Mouse (Mus musculus) embryonic facial prominence, embryonic 13.5 days (tissue): ENCODE results near the gene Phf21b. TPM values are rescaled to one million over a fixed set of nuclear protein-coding genes. Genes with fewer than 3 reads are reported as not detected.

Source experiments
- ATAC-seq: fragments of 200-750 bp; cut with Nextera tagmentation; 2 replicates; pipeline ENCODE4 v1.8.0; 2017; ENCODE audit warnings: low read depth; ENCODE audit not compliant: insufficient number of reproducible peaks, insufficient read depth, low FRiP score, low TSS enrichment
- H3K27ac ChIP-seq: fragments of 300-500 bp; sonication (generic); 2 replicates; pipeline ENCODE4 v1.5.1; 2015; ENCODE audit warnings: moderate library complexity, mild to moderate bottlenecking, inconsistent platforms
- H3K27me3 ChIP-seq: fragments of 300-500 bp; sonication (generic); 2 replicates; pipeline ENCODE4 v1.6.1; 2015; ENCODE audit warnings: mild to moderate bottlenecking, inconsistent platforms
- H3K36me3 ChIP-seq: fragments of 300-500 bp; sonication (generic); 2 replicates; pipeline ENCODE4 v1.6.1; 2015; ENCODE audit warnings: mild to moderate bottlenecking, inconsistent platforms
- H3K4me1 ChIP-seq: fragments of 300-500 bp; sonication (generic); 2 replicates; pipeline ENCODE4 v1.6.1; 2015; ENCODE audit warnings: inconsistent platforms
- H3K4me2 ChIP-seq: fragments of 300-500 bp; sonication (generic); 2 replicates; pipeline ENCODE4 v1.6.1; 2015; ENCODE audit warnings: moderate library complexity, mild to moderate bottlenecking, inconsistent platforms
- H3K4me3 ChIP-seq: fragments of 300-500 bp; sonication (generic); 2 replicates; pipeline ENCODE4 v1.5.1; 2015; ENCODE audit warnings: mild to moderate bottlenecking, inconsistent platforms
- H3K9ac ChIP-seq: fragments of 300-500 bp; sonication (generic); 2 replicates; pipeline ENCODE4 v1.6.1; 2015; ENCODE audit warnings: mild to moderate bottlenecking, inconsistent platforms
- H3K9me3 ChIP-seq: fragments of 300-500 bp; sonication (generic); 2 replicates; pipeline ENCODE4 v1.6.1; 2016; ENCODE audit warnings: inconsistent platforms
- WGBS: fragments of 180-500 bp; shearing (Covaris S2); methylation state at CpG from one replicate; pipeline ENCODE4 v1.1.7; 2015; ENCODE audit warnings: mixed read lengths; 5-methylcytosine and 5-hydroxymethylcytosine counted together
- polyA plus RNA-seq: library from polyadenylated mRNA; unstranded; fragments of >200 nt; fragmentation: Nextera tagmentation; extraction: Ambion mirVana; gene quantifications from 2 replicates; pipeline ENCODE4 v1.2.1, GENCODE M21; 2015

Gene Phf21b
- polyA plus RNA-seq, 1 experiment from 2014 or later = 0.93 TPM

DNA sequence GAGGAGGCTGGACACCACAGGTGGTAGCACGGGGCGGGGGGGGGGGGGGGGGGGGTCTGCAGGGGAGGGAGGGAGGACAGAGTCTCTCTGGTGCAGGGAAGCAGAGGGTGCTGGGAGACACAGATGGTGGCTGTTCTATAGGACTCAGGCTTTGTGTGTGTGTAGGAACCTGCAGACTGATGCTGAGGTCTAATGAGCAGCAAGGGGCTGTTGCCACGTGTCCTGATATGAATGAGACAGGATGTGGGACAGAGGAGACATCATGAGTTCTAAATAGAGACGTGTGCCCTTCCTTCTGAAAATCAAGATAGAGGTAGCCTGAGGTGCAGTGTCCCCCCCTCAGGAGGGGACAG lies 118.9 kb downstream of the Phf21b start:
- 48% methylated on average over 2 of the region's 4 CpGs for WGBS
- H3K4me2 ChIP-seq = no peak overlapping the region

DNA sequence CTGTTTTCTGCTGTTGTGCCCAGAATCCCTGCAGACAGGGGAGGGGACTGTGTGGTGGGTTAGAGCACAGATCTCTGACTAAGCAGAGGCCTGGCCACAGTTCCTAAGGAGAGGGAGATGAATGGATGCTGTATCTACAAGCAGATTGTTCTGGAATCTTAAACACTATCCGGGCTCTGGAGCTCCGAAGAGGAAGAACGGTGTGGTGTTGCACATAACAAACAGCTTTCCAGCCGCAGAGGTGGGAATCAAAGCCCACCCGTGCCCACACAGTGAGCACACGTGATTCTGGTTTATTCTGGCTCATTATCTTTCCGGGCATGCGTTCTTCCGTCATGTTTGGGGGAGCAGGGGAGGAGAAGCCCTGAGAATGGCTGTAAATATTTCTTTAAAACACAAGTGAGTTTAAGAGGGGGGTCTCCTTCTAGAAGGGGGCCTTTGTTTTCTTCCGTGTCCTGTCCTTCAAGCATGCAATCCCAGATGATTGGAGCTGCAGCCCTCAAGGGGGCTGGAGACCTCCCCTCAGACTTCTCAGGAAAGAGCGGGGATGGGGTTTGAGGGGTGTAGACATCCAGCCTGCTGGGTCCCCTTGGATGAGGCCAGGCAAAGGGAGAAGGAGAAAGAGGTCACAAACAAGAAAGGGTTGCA lies 119.4 kb downstream of the Phf21b start:
- Histone ChIP-seq H3K36me3 (no peaks in the 10 kb centered on the region), H3K27me3 (no peaks in the 10 kb centered on the region), H3K4me2 (peak overlapping the region; percentile 27; the same call in 1 of the 2 replicates), H3K4me3 (no peak overlapping the region), H3K9me3 (no peaks in the 10 kb centered on the region), H3K4me1 (peaks cover 15% of the 10 kb centered on the region), H3K27ac (peak overlapping the region; percentile 19; the same call in 1 of the 2 replicates), H3K9ac (no peak overlapping the region)
- ATAC-seq = no peak
- 44% methylated on average over 11 of the region's 11 CpGs for WGBS

More for the DNA sequence above, 118.9 kb downstream of the Phf21b start:
- Histone ChIP-seq H3K9me3 (no peaks in the 10 kb centered on the region), H3K4me3 (no peak overlapping the region), H3K9ac (no peak overlapping the region), H3K36me3 (no peaks in the 10 kb centered on the region), H3K27ac (no peak overlapping the region), H3K4me1 (peaks cover 11% of the 10 kb centered on the region), H3K27me3 (no peaks in the 10 kb centered on the region)
- ATAC-seq = no peak

Other genes starting within 250 kb of the Phf21b start
- gene Prr5, start 186.4 kb downstream of the Phf21b start, polyA plus RNA-seq = 18.8 and 20.7 TPM in 2 replicates
- gene Arhgap8, start 136.0 kb downstream of the Phf21b start, polyA plus RNA-seq = 3.9 and 6.0 TPM in 2 replicates
- 1.0 and 1.1 TPM in 2 replicates for gene Gm29666, start 64.0 kb upstream of the Phf21b start, polyA plus RNA-seq
- gene Nup50, start 67.4 kb upstream of the Phf21b start, polyA plus RNA-seq = 39.7 and 40.6 TPM in 2 replicates
- gene 5031439G07Rik, start 132.5 kb upstream of the Phf21b start, polyA plus RNA-seq = 8.7 and 9.2 TPM in 2 replicates
- 1.1 and 1.2 TPM in 2 replicates for gene Upk3a, start 161.1 kb upstream of the Phf21b start, polyA plus RNA-seq
- gene Fam118a, start 172.9 kb upstream of the Phf21b start, polyA plus RNA-seq = 23.2 and 23.6 TPM in 2 replicates